Comparison of ENCODE assay signal across 9 mouse cellular contexts in the genomic region with DNA sequence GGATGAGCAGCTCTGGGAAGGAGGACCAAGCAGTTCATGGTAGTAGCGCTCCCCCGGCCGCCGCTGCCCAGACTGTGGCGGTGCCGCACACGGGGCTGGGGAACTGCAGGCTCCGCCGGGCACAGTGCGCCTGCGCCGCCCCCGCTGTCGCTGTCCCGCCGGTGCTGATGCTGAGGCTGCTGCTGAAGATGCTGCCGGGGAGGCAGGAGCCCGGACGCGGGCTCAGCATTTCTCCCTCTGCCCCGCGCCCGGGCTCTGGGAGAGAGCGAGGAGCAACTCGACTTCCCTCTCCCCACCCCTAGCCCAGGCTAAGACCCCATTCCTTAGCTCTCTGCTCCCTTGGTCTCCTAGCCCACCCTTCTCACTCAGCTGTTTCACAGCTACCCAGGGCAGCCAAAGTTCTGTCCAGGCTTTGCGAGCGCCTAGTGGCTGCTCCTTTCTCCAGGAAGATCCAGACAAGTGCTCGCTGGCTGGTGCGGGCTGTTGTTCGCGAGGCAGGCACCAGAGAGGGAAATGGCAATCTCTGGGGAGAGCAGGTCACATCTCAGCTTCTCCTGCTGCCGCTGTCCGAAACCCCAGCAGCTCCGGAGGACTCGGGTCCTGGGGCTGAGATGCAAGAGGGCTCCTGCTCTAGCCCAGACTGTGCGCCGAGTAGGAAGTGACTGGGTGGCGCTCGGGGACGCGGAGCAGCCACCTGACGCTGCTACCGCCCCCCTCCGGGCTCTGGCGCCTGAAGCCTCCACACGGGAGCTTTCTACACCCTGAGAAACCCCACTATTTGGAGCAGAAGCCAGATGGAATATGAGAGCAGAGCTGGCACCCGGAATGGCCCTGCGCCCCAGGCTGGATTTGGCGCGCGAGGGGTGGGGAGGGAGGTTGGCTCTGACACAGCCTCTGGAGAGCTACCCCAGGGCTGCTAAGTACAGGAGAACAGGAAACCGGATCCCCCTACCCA. TPM values are rescaled to one million over a fixed set of nuclear protein-coding genes. Genes with fewer than 3 reads are reported as not detected.
DNase-seq lines count a peak whose midpoint lies in the region; ATAC-seq and TF ChIP-seq lines count a peak whose summit lies in the region.
"Had no signal": no experiment of that assay in that cellular context is flagged by ENCODE, and none has a peak within 500 bp of the region (broad histone marks: within the 10 kb centered on the region; RNA-seq: fewer than 3 reads in every experiment).

A gene (minus strand): TSS at position 642 of the 955 bp plus-strand sequence.

- H3K4me3 ChIP-seq in kidney, postnatal 0 days (replicated peaks; ENCODE audit: low read depth, low read length) = peak within 1 kb of the TSS; percentile 35
- peak within 1 kb of the TSS; percentile 69 for H3K4me3 ChIP-seq in forebrain, embryonic 14.5 days (ENCODE audit: low read depth, low read length)
- peak within 1 kb of the TSS; percentile 51 for H3K4me3 ChIP-seq in limb, embryonic 13.5 days
- H3K4me3 ChIP-seq: myocyte had no signal

- peak; percentile 71 for ATAC-seq in kidney, postnatal 0 days (replicated peaks; ENCODE audit: low FRiP score, low read depth)
- ATAC-seq in forebrain, embryonic 14.5 days = peak; percentile 92
- peak; percentile 92 for ATAC-seq in limb, embryonic 13.5 days (ENCODE audit: low FRiP score, low read depth)

- H3K4me1 ChIP-seq in kidney, postnatal 0 days (replicated peaks; ENCODE audit: insufficient read depth, low read length) = 0 out of 2 replicates have a peak, but pooled peaks cover 7% of the 10 kb centered on the region
- H3K4me1 ChIP-seq in forebrain, embryonic 14.5 days (ENCODE audit: control insufficient read depth, insufficient read depth, low read length) = peaks cover 17% of the 10 kb centered on the region
- peaks cover 23% of the 10 kb centered on the region for H3K4me1 ChIP-seq in limb, embryonic 13.5 days

- H3K9me3 ChIP-seq in kidney, postnatal 0 days (replicated peaks; ENCODE audit: low read length) = no peaks in the 10 kb centered on the region
- no peaks in the 10 kb centered on the region for H3K9me3 ChIP-seq in forebrain, embryonic 14.5 days (replicated peaks; ENCODE audit: control insufficient read depth, low read length)
- H3K9me3 ChIP-seq in limb, embryonic 13.5 days = no peaks in the 10 kb centered on the region

- peaks cover 34% of the 10 kb centered on the region for H3K27me3 ChIP-seq in kidney, postnatal 0 days (ENCODE audit: insufficient read depth, low read length)
- no peaks in the 10 kb centered on the region for H3K27me3 ChIP-seq in forebrain, embryonic 14.5 days (replicated peaks; ENCODE audit: control insufficient read depth, insufficient read depth, low read length)
- H3K27me3 ChIP-seq in limb, embryonic 13.5 days = peaks cover 68% of the 10 kb centered on the region

- under 1% methylated on average over 40 of the region's 52 CpGs for WGBS in kidney, postnatal 0 days
- WGBS in forebrain, embryonic 14.5 days = under 1% methylated on average over 48 of the region's 52 CpGs
- under 1% methylated on average over 52 of the region's 52 CpGs for WGBS in limb, embryonic 13.5 days

- TF ChIP-seq POLR2A in brain, embryonic 14.5 days (IDR thresholded peaks at IDR 0.05; ENCODE audit: borderline replicate concordance, extremely low read depth, insufficient read depth, insufficient read length, poor library complexity, severe bottlenecking) = peak; percentile 27; the same call in 1 of the 2 replicates

- H3K9ac ChIP-seq in kidney, postnatal 0 days (ENCODE audit: low read depth, low read length) = no peak within 1 kb of the TSS
- H3K9ac ChIP-seq in forebrain, embryonic 14.5 days (ENCODE audit: low read length) = peak within 1 kb of the TSS; percentile 72
- H3K9ac ChIP-seq in limb, embryonic 13.5 days = peak within 1 kb of the TSS; percentile 48; the same call in 1 of the 2 replicates

- H3K36me3 ChIP-seq in kidney, postnatal 0 days (ENCODE audit: insufficient read depth, low read length) = no peaks in the 10 kb centered on the region
- no peaks in the 10 kb centered on the region for H3K36me3 ChIP-seq in forebrain, embryonic 14.5 days (ENCODE audit: control insufficient read depth, insufficient read depth, low read length)
- H3K36me3 ChIP-seq in limb, embryonic 13.5 days = no peaks in the 10 kb centered on the region

- DNase-seq in kidney, postnatal 0 days (ENCODE audit: low spot score) = peak; percentile 67
- DNase-seq in kidney, postnatal 14 days = no peak
- DNase-seq in brain, embryonic 14.5 days (ENCODE audit: low read depth) = peak; percentile 94
- DNase-seq in forebrain, embryonic 14.5 days (ENCODE audit: low spot score) = peak; percentile 87
- DNase-seq in induced T-regulatory cell, adult 2 months (ENCODE audit: low read depth) = peak; percentile 2
- peak; percentile 69 for DNase-seq in right cerebral cortex, postnatal 14 days
- DNase-seq in urinary bladder, postnatal 36 days (ENCODE audit: low spot score in 2 of 2) = no peak

- H3K4me2 ChIP-seq in kidney, postnatal 0 days (ENCODE audit: low read length) = peak within 1 kb of the TSS; percentile 60
- H3K4me2 ChIP-seq in forebrain, embryonic 14.5 days (ENCODE audit: low read length) = peak within 1 kb of the TSS; percentile 79
- H3K4me2 ChIP-seq in limb, embryonic 13.5 days (replicated peaks) = peak within 1 kb of the TSS; percentile 92

- H3K27ac ChIP-seq in kidney, postnatal 0 days = no peak within 1 kb of the TSS
- H3K27ac ChIP-seq in forebrain, embryonic 14.5 days (ENCODE audit: low read depth, low read length) = peak within 1 kb of the TSS; percentile 86
- H3K27ac ChIP-seq in limb, embryonic 13.5 days = no peak within 1 kb of the TSS

- TF ChIP-seq CTCF in kidney, postnatal 0 days (IDR thresholded peaks at IDR 0.05; ENCODE audit: low read depth) = no peak
- no peak for TF ChIP-seq CTCF in brain, embryonic 14.5 days (IDR thresholded peaks at IDR 0.05; ENCODE audit: borderline replicate concordance, extremely low read depth, insufficient read depth, insufficient read length)

RNA-seq across cellular contexts. Expression of the gene that starts here (rescaled TPM):
- polyA plus RNA-seq in kidney, postnatal 0 days (2015; fragmentation: Nextera tagmentation; extraction: Ambion mirVana) = 0.18 and 0.19 TPM in 2 replicates
- polyA plus RNA-seq in brain, embryonic 14.5 days (2012; rRNA removed) = 0.87 and 1.2 TPM in 2 replicates
- 0.77 and 1.8 TPM in 2 replicates for polyA plus RNA-seq in forebrain, embryonic 14.5 days (2014; fragmentation: Nextera tagmentation; extraction: Ambion mirVana)
- polyA plus RNA-seq in limb, embryonic 13.5 days (2015; fragmentation: Nextera tagmentation; extraction: Ambion mirVana) = 0.23 and 0.32 TPM in 2 replicates

Comparison
In these comparisons a context has a peak if more than half of its experiments do, and no peak if none do; other contexts are left out.
1. Peak in DNase-seq, ATAC-seq, H3K4me3 ChIP-seq and H3K4me2 ChIP-seq in kidney, postnatal 0 days; RNA of the gene not detected or under 1 TPM.
2. Peak in ATAC-seq, H3K4me3 ChIP-seq, H3K9ac ChIP-seq and H3K4me2 ChIP-seq in limb, embryonic 13.5 days; RNA of the gene not detected or under 1 TPM.
3. DNase-seq: peak in brain, embryonic 14.5 days (single experiment), forebrain, embryonic 14.5 days (single experiment), induced T-regulatory cell, adult 2 months (single experiment) and right cerebral cortex, postnatal 14 days (single experiment); none in kidney, postnatal 14 days (single experiment) and urinary bladder, postnatal 36 days (0 of 2).
4. Peak in every context shown above with its lines, with median percentiles within 50 percentile points of each other: ATAC-seq, H3K4me2 ChIP-seq and H3K4me3 ChIP-seq.